Mouse (Mus musculus): ENCODE data around the gene Lpar2. TPM values are rescaled to one million over a fixed set of nuclear protein-coding genes. Genes with fewer than 3 reads are reported as not detected.

Gene Lpar2
- 0.54 and 0.57 TPM in 2 replicates for polyA plus RNA-seq (2014; fragmentation: Nextera tagmentation; extraction: Ambion mirVana)

DNA sequence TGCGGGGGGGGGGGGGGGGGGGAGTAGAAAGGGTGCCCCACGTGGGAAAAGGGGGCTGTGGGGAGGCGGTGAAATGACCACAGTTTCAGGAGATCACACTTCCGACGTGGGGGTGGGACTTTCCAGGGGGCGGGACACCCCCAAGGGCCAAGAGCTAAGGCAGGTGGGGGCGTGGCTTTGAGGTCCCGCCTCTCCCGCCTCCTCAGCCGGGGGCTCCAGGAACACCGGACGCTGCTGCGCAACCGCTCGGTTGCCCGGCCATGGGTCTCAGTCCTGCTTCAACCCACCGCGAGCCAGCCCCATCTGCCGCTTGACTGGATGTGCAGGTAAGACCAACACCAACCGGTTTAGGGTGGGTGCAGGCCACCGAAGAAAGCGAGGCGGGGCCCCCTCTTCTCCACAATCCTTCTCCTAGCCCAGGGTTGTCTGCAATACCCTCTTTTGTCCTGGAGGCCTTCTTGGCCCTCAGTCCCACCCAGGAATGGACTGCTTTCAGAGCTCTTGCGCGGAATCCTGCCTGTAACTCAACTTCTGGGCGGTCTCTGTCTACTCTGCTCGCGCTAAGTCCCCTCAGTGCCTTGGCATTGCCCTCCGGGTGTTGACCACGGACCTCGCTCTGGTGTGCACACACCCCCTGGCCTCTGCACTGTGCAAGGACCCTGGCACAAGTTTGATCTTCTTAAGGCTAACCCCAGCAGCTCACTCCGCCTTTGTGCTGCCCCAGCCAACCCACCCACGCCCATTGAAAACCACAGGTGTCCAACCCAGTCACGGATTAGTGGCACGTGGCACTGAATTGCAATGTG lies at the start of gene Lpar2:
Gene Lpar2 (plus strand): TSS at position 44 of the 806 bp plus-strand sequence.
- Histone ChIP-seq H3K27ac (ENCODE audit: low read depth, low read length) (peak within 1 kb of the TSS; percentile 36; the same call in 1 of the 2 replicates), H3K4me3 (ENCODE audit: low read depth, low read length) (peak within 1 kb of the TSS; percentile 51), H3K9ac (ENCODE audit: low read depth, low read length) (peak within 1 kb of the TSS; percentile 74), H3K36me3 (ENCODE audit: control insufficient read depth, insufficient read depth, low read length) (0 out of 2 replicates have a peak, but pooled peaks cover 4% of the 10 kb centered on the region), H3K9me3 (replicated peaks; ENCODE audit: control insufficient read depth, low read length) (no peaks in the 10 kb centered on the region), H3K4me2 (peak within 1 kb of the TSS; percentile 88), H3K4me1 (ENCODE audit: control insufficient read depth, insufficient read depth, low read length) (peaks cover 7% of the 10 kb centered on the region; the same call in 1 of the 2 replicates), H3K27me3 (ENCODE audit: control insufficient read depth, insufficient read depth, low read length) (no peaks in the 10 kb centered on the region)
- WGBS (ENCODE audit: insufficient replicate concordance), result 5% methylated on average over 25 of the region's 35 CpGs
- peak; percentile 76 for ATAC-seq (replicated peaks; ENCODE audit: insufficient number of reproducible peaks, low FRiP score, low TSS enrichment)

DNA sequence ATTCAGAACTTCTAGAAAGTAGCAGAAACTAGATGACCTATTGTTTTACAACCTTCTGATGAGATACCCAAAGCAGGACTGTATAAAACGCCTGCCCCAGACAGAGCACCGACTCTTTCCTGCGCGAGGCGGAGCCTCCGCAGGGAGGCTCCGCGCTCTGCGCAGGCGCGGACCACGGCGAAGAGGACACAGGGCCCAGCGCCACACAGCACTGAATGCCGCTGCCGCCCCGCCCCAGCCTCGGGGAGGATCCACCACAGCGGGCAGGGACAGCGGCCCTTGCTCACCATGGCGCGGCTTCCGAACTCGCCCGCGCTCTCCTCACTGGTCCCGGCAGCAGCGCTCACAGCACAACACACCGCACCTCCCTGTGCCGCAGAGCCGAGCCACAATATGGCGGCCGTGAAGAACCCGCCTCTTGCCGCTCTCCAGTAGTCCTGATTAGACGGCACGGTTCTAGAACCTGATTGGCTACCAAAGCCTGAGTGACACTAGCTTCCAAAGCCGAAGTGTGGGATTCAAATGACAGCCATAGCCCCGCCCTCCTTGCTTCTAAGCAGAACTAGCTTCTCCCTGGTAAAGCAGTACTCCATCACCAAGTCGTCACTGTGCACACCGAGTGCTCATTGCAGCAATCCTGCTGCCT lies 47.6 kb upstream of the Lpar2 start, which contains the start of gene Gm20422:
Gene Gm20422 (minus strand): TSS at position 384 of the 646 bp plus-strand sequence.
- Histone ChIP-seq H3K9me3 (replicated peaks; ENCODE audit: control insufficient read depth, low read length) (no peaks in the 10 kb centered on the region), H3K4me1 (ENCODE audit: control insufficient read depth, insufficient read depth, low read length) (peaks cover 15% of the 10 kb centered on the region), H3K4me3 (ENCODE audit: low read depth, low read length) (peak within 1 kb of the TSS; percentile 85), H3K27me3 (ENCODE audit: control insufficient read depth, insufficient read depth, low read length) (no peaks in the 10 kb centered on the region), H3K4me2 (peak within 1 kb of the TSS; percentile 74), H3K9ac (ENCODE audit: low read depth, low read length) (peak within 1 kb of the TSS; percentile 99), H3K27ac (ENCODE audit: low read depth, low read length) (peak within 1 kb of the TSS; percentile 99), H3K36me3 (ENCODE audit: control insufficient read depth, insufficient read depth, low read length) (no peaks in the 10 kb centered on the region)
- ATAC-seq (replicated peaks; ENCODE audit: insufficient number of reproducible peaks, low FRiP score, low TSS enrichment), result peak; percentile 98
- under 1% methylated on average over 41 of the region's 41 CpGs for WGBS (ENCODE audit: insufficient replicate concordance)

DNA sequence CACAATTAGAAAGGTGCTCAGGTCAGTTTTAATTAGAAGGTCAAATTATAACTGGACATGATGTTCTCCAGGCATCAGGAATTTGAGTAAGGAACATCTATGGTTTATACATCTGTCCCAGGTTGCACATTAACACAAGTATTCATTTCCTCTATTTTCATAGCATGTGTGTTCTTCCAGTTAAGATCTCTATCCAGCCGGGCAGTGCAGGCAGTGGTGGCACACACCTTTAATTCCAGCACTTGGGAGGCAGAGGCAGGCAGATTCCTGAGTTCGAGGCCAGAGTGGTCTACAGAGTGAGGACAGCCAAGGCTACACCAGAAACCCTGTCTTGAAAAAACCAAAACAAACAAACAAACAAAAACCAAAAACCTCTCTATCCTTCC lies 47.1 kb upstream of the Lpar2 start:
- no peaks in the 10 kb centered on the region for H3K36me3 ChIP-seq (ENCODE audit: control insufficient read depth, insufficient read depth, low read length)
- H3K4me1 ChIP-seq (ENCODE audit: control insufficient read depth, insufficient read depth, low read length), result peaks cover 15% of the 10 kb centered on the region
- no peaks in the 10 kb centered on the region for H3K27me3 ChIP-seq (ENCODE audit: control insufficient read depth, insufficient read depth, low read length)
- H3K4me3 ChIP-seq (ENCODE audit: low read depth, low read length), result peak overlapping the region; percentile 85
- peak overlapping the region; percentile 57 for H3K4me2 ChIP-seq
- no peaks in the 10 kb centered on the region for H3K9me3 ChIP-seq (replicated peaks; ENCODE audit: control insufficient read depth, low read length)
- no peak overlapping the region; the same call in 1 of the 2 replicates for H3K9ac ChIP-seq (ENCODE audit: low read depth, low read length)
- H3K27ac ChIP-seq (ENCODE audit: low read depth, low read length), result no peak overlapping the region
- WGBS (ENCODE audit: insufficient replicate concordance), result 60% methylated on average over 2 of the region's 2 CpGs
- ATAC-seq (replicated peaks; ENCODE audit: insufficient number of reproducible peaks, low FRiP score, low TSS enrichment), result no peak; the same call in 1 of the 2 replicates

DNA sequence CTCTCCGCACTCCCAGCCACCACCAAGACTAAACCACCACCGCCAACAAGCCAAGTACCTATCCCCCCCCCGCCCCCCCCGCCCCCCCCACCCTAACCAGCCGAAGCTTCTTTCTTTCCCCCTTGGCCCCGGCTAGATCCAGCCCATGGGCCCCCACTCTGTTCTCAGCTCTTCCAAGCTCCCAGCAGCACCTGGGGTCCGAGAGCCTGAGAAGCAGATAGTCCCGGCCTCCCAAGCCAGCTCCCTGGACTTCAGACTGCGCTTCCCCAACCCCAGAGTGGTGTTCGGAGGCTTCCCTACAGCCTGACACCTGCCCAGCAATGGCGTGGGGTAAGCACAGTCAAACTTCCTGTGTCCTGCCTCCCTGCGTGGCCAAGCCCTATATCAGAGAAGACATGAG lies 45.1 kb upstream of the Lpar2 start:
- H3K9me3 ChIP-seq (replicated peaks; ENCODE audit: control insufficient read depth, low read length), result no peaks in the 10 kb centered on the region
- H3K4me3 ChIP-seq (ENCODE audit: low read depth, low read length), result no peak overlapping the region
- H3K9ac ChIP-seq (ENCODE audit: low read depth, low read length), result no peak overlapping the region
- H3K27me3 ChIP-seq (ENCODE audit: control insufficient read depth, insufficient read depth, low read length), result no peaks in the 10 kb centered on the region
- H3K36me3 ChIP-seq (ENCODE audit: control insufficient read depth, insufficient read depth, low read length), result no peaks in the 10 kb centered on the region
- no peak overlapping the region for H3K4me2 ChIP-seq
- H3K4me1 ChIP-seq (ENCODE audit: control insufficient read depth, insufficient read depth, low read length), result peaks cover 12% of the 10 kb centered on the region
- WGBS (ENCODE audit: insufficient replicate concordance), result 61% methylated on average over 11 of the region's 12 CpGs
- no peak overlapping the region for H3K27ac ChIP-seq (ENCODE audit: low read depth, low read length)
- ATAC-seq (replicated peaks; ENCODE audit: insufficient number of reproducible peaks, low FRiP score, low TSS enrichment), result no peak

DNA sequence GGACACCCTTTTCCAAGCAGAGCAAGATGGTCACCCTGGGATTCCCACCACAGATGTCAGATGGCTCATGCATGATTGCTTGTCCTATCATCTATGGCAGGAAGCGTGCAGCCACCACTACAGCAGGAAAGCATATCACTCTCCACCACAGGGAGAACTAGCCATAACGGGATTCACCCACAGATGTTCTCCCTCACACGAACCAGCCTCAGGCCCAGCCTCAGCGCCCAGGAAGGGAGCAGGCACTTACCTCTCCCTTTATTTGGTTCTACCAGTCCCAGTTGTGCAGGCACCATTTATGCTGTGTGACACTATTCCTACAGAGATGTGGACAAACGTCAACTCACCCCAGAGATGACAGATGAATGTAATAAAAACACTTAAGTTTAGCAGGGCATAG lies 33.1 kb upstream of the Lpar2 start:
- peaks cover under 1% of the 10 kb centered on the region; the same call in 1 of the 2 replicates for H3K36me3 ChIP-seq (ENCODE audit: control insufficient read depth, insufficient read depth, low read length)
- H3K27ac ChIP-seq (ENCODE audit: low read depth, low read length), result no peak overlapping the region
- no peak overlapping the region for H3K4me2 ChIP-seq
- 76% methylated on average over 5 of the region's 5 CpGs for WGBS (ENCODE audit: insufficient replicate concordance)
- H3K27me3 ChIP-seq (ENCODE audit: control insufficient read depth, insufficient read depth, low read length), result no peaks in the 10 kb centered on the region
- peaks cover 11% of the 10 kb centered on the region for H3K4me1 ChIP-seq (ENCODE audit: control insufficient read depth, insufficient read depth, low read length)
- H3K4me3 ChIP-seq (ENCODE audit: low read depth, low read length), result no peak overlapping the region
- H3K9me3 ChIP-seq (replicated peaks; ENCODE audit: control insufficient read depth, low read length), result no peaks in the 10 kb centered on the region
- no peak overlapping the region for H3K9ac ChIP-seq (ENCODE audit: low read depth, low read length)
- ATAC-seq (replicated peaks; ENCODE audit: insufficient number of reproducible peaks, low FRiP score, low TSS enrichment), result no peak

DNA sequence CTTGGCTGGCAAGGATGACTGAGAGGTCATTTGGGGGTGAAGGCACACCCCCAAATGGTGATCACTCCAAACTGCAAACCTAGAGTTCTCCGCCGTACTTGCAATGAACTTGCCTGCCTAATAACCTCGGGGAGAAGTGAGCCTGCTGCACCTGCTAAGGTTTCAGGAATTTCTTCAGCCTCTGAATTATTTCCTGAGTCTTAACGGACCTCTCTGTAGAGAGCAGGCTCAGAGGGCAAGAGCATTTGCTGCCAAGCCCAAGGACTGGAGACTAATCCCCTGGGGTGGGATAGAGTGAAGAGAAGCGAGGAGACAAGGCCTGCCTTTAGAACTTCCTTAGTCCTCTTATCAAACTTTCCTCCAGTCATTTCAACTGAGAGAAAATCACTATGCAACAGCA lies 32.5 kb upstream of the Lpar2 start:
- Histone ChIP-seq H3K4me2 (peak overlapping the region; percentile 72), H3K4me1 (ENCODE audit: control insufficient read depth, insufficient read depth, low read length) (peaks cover 11% of the 10 kb centered on the region), H3K36me3 (ENCODE audit: control insufficient read depth, insufficient read depth, low read length) (peaks cover 2% of the 10 kb centered on the region; the same call in 1 of the 2 replicates), H3K4me3 (ENCODE audit: low read depth, low read length) (peak overlapping the region; percentile 93; the same call in 1 of the 2 replicates), H3K9ac (ENCODE audit: low read depth, low read length) (no peak overlapping the region), H3K27ac (ENCODE audit: low read depth, low read length) (no peak overlapping the region), H3K27me3 (ENCODE audit: control insufficient read depth, insufficient read depth, low read length) (no peaks in the 10 kb centered on the region), H3K9me3 (replicated peaks; ENCODE audit: control insufficient read depth, low read length) (no peaks in the 10 kb centered on the region)
- ATAC-seq (replicated peaks; ENCODE audit: insufficient number of reproducible peaks, low FRiP score, low TSS enrichment), result no peak
- 60% methylated on average over 5 of the region's 5 CpGs for WGBS (ENCODE audit: insufficient replicate concordance)

DNA sequence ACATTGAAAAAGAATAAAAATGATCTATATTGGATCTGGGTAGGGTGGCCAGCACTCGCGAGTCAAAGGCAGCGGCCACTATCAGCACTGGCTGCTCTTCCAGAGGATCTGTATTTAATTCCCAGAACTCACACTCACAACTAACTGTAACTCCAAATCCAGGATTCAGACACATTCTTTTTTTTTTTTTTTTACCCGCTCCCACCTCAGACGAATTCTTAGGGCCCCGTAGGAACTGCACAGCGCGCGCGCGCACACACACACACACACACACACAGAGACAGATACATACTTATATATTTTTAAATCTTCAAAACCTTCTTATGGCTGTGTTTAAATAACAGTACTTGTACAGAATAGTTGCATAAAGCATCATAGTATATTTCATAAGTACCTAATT lies 31.9 kb upstream of the Lpar2 start:
- Histone ChIP-seq H3K4me1 (ENCODE audit: control insufficient read depth, insufficient read depth, low read length) (peaks cover 11% of the 10 kb centered on the region), H3K27ac (ENCODE audit: low read depth, low read length) (peak overlapping the region; percentile 91), H3K27me3 (ENCODE audit: control insufficient read depth, insufficient read depth, low read length) (no peaks in the 10 kb centered on the region), H3K4me3 (ENCODE audit: low read depth, low read length) (peak overlapping the region; percentile 93), H3K9me3 (replicated peaks; ENCODE audit: control insufficient read depth, low read length) (no peaks in the 10 kb centered on the region), H3K4me2 (peak overlapping the region; percentile 72), H3K36me3 (ENCODE audit: control insufficient read depth, insufficient read depth, low read length) (peaks cover 6% of the 10 kb centered on the region), H3K9ac (ENCODE audit: low read depth, low read length) (peak overlapping the region; percentile 84; the same call in 1 of the 2 replicates)
- WGBS (ENCODE audit: insufficient replicate concordance), result 30% methylated on average over 11 of the region's 11 CpGs
- ATAC-seq (replicated peaks; ENCODE audit: insufficient number of reproducible peaks, low FRiP score, low TSS enrichment), result no peak

DNA sequence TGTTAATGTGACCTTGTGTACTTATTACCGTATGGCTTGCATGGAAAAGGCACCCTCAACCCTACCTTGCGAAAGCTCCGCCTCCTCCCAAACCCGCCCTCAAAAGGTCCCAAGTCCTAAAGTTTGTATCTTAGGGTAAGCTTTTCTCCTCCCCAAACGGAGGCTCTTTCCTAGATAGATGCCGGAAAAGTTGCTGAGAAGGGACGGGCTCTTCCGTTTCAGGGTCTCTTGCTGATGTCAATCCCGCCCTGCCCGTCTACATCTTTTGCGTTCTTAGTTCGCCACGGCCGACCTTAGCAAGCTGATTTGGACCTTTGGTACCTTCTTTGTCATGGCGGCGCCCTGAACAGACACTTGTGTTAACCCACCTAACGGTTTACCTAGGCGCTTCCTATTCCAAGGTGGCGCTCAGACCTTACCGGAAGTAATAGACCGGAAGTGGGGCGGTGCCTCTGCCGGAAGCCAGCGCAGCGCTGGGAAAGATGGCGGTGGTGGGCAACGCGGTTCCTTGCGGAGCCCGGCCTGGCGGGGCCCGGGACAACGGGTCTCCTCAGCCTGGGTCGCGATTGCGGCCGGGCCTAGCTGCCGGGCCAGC lies 31.4 kb upstream of the Lpar2 start, which contains the start of the genes Atp13a1 and Zfp866:
Gene Atp13a1 (plus strand): TSS at position 391 of the 595 bp plus-strand sequence.
Gene Zfp866 (minus strand): TSS at position 406 of the 595 bp plus-strand sequence.
- H3K36me3 ChIP-seq (ENCODE audit: control insufficient read depth, insufficient read depth, low read length), result peaks cover 11% of the 10 kb centered on the region
- H3K4me3 ChIP-seq (ENCODE audit: low read depth, low read length), result peak within 1 kb of the TSS; percentile 93
- peak; percentile 90 for ATAC-seq (replicated peaks; ENCODE audit: insufficient number of reproducible peaks, low FRiP score, low TSS enrichment)
- peaks cover 11% of the 10 kb centered on the region for H3K4me1 ChIP-seq (ENCODE audit: control insufficient read depth, insufficient read depth, low read length)
- peak within 1 kb of the TSS; percentile 78 for H3K4me2 ChIP-seq
- no peaks in the 10 kb centered on the region for H3K27me3 ChIP-seq (ENCODE audit: control insufficient read depth, insufficient read depth, low read length)
- no peaks in the 10 kb centered on the region for H3K9me3 ChIP-seq (replicated peaks; ENCODE audit: control insufficient read depth, low read length)
- H3K9ac ChIP-seq (ENCODE audit: low read depth, low read length), result peak within 1 kb of the TSS; percentile 84
- H3K27ac ChIP-seq (ENCODE audit: low read depth, low read length), result peak within 1 kb of the TSS; percentile 91
- WGBS (ENCODE audit: insufficient replicate concordance), result under 1% methylated on average over 38 of the region's 38 CpGs

Measured in heart, embryonic 11.5 days (tissue).